Mouse (Mus musculus): ENCODE results near the gene Grk5.
"Not testable (repeated sequence)": the region's sequence is repeated elsewhere in the genome, so short reads cannot be mapped to it uniquely, and the experiment has no call there.

Grk5 gene

DNA sequence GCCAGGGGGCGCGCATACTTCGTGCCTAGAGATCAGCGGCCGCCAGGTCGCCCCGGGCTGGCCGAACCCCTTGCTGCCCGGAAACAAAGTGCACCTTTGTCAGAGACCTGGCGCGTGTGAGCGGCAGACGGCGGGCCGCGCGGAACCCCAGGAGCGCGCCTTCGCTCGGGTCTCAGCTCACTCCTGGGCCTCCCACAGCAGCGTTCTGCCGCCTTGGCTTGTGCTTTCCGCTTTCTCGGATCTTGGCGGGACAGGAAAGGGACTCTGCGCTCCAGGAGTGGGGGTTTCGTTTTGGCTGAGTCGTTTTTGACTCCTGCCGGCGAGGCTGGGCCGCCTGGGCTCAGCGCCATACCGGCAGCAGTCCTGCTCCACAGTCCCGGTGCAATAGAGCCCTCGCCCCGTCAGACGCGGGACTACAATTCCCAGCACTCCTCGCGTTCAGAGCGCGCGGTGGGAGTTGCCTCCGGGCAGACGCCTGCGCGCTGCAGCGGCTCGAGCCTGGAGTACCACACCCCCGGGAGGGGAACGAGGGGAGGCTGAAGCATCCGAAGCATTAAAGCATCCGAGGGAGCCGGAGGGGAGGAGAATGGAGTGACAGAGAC, at the start of gene Grk5:
Grk5 (plus strand) TSS at position 36 of the 602 bp plus-strand sequence.
- DNase-seq (ENCODE audit: low spot score in 2 of 2): peak; percentile 88 to 91

DNA sequence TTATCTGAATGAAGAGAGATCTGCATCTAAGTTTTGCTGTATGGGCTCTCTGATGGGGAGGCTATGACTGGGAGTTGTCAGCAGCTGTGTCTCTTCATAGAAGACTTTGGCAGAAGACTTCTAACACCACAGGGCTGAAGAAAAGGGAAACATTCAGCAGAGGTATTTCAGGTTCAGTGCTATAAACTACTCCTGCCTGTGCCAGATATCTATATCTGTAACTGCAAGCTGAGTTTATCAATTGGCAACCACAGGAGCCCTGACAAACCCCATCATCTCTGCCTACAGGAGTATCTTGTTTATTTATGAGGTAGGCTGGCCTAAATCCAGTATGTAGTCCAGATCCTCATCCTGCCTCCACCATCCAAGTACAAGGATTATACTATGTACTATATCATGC, 46.2 kb upstream of the Grk5 start:
- DNase-seq (ENCODE audit: low spot score in 2 of 2): no peak

DNA sequence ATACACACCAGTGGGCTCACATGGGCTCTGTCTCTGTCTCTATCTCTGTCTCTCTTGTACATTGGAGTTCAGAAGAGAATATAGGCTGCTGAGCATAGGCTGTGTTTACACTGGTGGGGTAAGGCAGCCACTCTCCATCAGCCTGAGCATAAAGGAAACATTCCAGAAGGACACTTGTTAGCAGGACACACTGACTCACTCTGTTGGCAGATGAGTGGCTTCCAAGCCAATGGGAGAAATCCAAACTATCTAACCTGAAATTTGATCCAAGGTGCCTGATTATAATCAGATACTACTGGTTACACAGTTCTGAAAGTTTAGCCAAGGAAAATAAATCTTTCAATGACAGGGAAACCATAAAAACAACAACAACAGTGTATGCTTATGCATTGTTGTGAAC, 43.8 kb upstream of the Grk5 start:
- no peak for DNase-seq (ENCODE audit: low spot score in 2 of 2)

DNA sequence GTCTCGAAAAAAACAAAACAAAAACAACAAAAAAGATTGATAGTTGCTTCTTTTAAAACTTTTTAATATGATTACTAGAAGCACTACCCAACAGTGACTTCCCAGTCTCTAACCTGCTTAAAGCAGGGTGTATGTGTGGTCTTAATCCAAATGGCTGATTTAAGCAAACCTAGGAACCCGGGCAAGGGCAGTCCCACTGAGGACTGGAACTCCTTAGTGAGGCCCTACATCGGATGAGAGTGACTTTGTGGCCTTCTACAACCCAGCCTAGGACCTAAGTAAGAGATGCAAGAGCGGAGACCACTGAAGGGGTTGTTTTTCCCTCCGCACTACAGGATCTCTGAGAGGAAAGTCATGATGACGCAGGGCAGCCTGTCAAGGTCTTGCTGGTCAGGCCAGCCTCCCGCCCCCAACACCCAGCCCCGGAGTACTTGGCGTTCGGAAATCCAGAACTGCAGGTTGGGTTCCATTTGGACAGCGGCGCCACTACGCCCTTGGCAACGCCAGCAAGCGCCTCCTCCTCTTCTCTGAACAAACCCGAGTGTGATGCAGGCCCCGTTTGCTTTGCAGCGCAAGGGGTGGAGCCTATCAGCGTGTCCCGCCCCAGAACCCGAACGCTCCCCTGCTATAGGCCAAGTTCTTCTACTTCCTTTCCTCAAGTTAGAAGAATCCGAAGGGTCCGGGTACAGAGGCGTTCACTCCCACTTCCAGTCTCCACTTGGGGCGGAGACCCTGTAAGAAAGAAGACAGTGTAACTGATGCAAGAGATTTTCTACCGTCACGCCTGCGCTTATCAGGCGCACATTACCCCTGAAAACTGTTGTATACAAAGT, 28.5 kb upstream of the Grk5 start, which contains the start of gene Sfxn4:
Sfxn4 (minus strand) TSS at position 612 of the 833 bp plus-strand sequence.
- DNase-seq (ENCODE audit: low spot score in 2 of 2): peak; percentile 82 to 91

DNA sequence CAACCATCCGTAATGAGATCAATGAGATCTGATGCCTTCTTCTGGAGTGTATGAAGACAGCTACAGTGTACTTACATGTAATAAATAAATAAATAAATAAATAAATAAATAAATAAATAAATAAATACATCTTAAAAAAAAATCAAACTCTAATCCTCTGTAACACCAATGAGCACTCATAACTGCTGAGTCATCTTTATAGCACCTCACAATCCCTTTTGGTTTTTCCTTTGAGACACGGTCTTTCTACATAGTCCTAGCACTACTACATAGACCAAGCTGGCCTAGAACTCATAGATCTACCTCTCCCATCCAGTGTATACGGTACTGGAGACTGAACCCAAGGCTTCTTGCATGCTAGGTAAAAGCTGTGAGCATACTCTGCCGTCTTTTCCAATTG, 23.4 kb upstream of the Grk5 start:
- DNase-seq (ENCODE audit: low spot score in 2 of 2): not testable (repeated sequence)

DNA sequence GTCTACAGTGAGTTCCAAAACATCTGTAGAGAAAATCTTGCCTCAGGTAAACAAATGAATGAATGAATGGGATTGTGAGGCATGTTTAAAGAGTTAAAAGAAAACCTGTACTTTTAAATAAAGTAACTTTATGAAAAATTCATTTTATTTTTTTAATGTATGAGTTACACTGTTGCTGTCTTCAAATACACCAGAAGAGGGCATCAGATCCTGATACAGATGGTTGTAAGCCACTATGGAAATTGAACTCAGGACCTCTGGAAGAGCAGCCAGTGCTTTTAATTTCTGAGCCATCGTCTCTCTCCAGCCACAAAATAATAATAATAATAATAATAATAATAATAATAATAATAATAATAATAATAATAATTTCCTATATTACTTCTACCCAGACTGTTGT, 19.1 kb upstream of the Grk5 start:
- no peak for DNase-seq (ENCODE audit: low spot score in 2 of 2)

DNA sequence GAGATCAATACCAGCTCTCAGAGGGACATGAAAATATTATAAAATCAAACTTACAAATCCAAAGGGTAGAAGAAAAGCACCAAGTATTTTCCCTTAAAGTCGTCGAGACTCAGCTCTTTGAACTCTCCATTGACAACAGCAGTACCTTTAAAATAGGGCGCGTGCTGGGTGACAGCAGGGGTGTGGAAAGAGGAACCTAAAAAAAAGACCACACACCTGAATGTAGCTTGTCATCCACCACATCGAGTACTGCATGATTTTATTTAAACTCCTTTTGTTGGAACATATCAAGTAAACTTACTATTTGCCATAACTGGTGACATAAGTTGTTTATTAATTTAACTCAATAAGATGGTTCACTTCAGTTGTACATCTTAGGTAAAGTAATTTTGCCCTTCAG, 18.2 kb upstream of the Grk5 start:
- no peak for DNase-seq (ENCODE audit: low spot score in 2 of 2)

DNA sequence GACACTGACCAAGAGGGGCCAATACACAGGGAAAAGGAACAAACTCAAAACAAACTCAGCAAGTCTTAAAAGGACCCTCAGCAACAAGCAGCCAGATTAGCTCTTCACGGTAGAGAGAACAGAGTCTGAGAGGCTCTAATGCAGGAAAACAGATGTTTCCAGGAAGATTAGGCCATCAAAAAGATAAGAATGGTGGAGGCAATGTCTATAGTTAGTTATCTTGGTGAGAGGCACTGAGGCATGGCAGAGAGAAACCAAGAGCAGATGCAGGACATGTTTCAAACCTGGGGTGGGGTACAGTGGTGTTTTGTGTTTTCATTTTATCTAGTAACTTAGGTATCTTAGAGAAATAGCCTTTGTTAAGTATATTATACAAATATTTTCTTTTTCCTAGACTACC, 17.3 kb upstream of the Grk5 start:
- no peak for DNase-seq (ENCODE audit: low spot score in 2 of 2)

DNA sequence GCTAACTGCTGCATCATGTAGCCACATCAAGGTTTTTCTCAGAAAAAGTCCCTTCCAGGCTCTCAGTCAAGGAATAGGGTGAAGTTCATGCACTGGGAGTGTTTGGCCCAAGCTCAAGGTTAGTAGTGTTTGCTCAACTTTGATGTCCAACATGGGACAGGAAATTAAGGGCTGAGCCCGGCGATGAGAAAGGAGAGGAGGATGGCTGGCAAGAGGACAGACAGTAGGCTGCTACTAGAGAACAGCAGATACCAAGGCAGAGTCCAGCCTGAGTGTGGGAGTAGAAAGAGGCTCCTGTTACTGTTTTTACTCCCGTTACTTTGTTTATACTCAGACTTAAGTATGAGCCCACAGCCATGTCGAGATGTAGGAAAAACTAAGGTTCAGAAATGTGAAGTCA, 16.0 kb upstream of the Grk5 start:
- DNase-seq (ENCODE audit: low spot score in 2 of 2): no peak

DNA sequence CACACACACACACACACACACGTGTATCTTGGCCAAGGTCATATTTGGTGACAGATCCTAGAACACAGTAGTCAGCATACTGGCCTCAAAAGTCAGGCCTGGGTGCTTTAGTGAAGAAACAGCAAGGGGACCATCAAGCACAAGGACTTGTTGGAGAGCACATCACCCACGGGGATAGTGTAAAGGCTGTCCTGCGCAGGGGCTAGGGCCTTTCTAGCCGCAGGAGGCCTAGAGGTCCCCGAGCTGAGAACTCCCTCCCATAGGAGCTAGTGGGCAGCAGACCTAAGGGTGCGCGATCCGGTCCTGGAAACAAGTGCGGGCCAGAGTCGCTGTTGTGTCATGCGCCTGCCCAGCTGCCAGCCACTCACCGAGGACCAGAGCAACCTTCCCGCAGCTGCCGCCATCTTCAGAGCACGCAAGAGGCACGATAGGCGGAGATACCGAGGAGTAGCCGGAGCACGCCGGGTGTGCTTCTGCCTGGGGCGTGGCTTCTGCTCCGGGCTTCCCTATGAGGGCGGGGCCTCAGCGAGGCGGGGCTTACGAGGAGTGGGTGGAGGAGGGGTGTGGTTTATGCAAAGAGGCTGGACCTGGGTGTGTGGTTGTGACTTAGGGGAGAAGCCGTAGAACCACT, 15.4 kb upstream of the Grk5 start, which contains the start of gene Prdx3:
Prdx3 (minus strand) TSS at position 493 of the 631 bp plus-strand sequence.
- peak; percentile 97 to 98 for DNase-seq (ENCODE audit: low spot score in 2 of 2)

DNA sequence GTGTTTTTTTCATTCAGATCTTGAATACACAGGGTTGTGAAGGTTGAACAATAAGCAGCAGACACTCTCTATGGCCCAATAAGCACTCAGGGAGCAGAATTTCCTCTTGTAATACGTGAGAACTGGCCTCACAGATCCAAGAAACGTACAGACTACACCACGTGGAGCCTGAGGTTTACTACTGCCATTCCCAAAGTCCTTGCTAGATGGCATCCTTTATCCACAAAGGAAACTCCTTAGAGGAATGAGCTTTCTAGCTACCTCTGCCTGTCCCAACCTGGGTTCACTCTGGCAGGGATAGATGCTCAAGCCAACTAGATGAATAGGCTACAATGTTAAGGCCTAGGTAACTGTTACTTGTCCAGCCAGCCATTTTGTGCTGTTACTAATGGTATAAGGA, 6.4 kb upstream of the Grk5 start:
- DNase-seq (ENCODE audit: low spot score in 2 of 2): no peak

DNA sequence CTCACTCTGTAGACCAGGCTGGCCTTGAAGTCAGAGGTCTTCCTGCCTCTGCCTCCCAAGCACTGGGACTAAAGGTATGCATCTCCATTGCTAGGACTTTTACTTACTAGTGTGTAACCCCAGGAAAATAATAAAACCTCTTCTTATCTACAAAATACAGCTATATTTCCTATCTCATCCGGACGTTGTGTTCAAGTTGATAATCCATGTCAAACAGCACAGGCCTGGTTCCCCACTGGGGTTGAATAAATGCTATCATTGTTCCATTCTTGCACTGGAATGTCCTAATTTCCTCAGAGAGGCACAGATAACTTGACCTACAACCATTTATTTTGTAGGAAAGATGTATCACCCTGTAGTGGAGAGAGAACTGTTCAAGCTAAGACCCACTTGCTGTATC, 1.9 kb upstream of the Grk5 start:
- no peak for DNase-seq (ENCODE audit: low spot score in 2 of 2)

DNA sequence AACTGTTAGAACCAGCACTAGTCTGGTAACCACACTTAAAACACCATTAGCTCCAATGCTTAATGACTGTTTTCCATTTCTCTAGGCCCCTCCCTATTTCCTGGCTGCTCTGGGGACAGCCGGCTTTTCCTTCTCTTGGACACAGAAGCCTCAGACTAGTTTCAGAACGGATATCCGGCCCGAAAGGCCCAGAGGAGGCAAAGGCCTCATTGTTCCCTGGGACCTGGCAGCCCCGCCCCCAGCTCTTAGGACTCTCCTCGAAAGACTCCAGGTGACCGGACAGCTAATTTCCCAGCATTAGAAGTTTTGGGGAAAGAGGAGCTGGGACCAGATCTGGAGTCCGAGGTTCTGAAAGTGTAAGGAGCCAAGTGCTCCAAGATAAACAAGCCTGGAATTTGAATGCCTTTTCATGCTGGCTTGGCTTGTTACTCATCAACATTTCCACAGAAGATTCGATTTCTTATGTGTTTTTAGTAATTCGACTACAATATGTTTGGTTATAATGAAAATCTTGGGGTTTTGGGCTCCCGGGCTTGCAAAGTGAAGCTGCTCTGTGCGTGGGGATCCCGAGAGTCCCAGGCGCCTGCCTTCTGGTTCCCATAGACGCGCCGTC, 342 bp upstream of the Grk5 start:
- peak; percentile 24 to 42 for DNase-seq (ENCODE audit: low spot score in 2 of 2)

DNA sequence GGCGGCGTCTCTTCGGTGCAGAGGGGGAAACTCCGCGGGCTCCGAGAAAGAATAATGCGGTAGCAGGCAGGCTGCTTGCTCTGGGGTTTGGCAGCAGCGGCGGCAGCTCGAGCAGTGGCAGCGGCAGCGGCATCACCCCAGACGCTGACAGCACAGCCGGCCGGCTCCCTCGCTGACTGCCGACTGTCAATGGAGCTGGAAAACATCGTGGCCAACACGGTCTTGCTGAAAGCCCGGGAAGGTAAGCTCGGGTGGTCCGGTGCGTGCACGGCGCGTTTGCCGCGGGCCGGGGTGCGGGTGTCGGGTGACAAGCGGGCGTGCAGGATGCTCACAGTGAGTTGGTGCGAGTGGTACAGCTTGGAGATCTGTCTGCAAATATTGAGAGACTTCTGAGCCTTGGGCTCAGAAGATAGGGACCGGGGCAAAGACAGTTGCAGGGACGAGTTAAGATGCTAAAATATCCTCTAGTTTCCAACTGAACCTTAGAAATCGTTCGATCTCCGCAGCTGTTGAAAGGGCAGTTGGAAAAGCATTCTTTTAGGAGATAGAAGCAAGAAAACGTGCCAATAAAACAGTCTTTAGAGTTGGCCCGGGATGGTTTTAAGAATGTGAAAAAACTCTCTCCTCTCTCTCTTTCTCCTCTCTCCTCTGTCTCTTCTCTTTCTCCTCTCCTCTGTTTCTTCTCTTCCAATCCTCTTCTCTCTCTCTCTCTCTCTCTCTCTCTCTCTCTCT, 1.0 kb downstream of the Grk5 start:
- peak; percentile 12 to 57 for DNase-seq (ENCODE audit: low spot score in 2 of 2)

DNA sequence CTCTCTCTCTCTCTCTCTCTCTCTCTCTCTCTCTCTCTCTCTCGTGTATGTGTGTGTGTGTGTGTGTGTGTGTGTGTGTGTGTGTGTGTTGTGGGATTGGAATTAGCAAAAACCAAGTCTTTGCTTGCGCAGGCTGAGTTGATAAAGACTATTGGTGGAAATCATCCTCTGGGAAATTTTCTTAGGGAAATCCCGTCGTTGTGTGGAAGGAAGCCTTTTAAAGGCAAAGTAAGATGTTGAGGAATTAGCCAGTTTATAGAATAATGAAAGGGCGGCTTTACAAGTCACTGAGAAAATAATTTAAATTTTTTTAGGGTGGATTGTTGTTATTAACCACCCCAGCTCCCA, 1.5 kb downstream of the Grk5 start:
- DNase-seq (ENCODE audit: low spot score in 2 of 2): no peak

DNA sequence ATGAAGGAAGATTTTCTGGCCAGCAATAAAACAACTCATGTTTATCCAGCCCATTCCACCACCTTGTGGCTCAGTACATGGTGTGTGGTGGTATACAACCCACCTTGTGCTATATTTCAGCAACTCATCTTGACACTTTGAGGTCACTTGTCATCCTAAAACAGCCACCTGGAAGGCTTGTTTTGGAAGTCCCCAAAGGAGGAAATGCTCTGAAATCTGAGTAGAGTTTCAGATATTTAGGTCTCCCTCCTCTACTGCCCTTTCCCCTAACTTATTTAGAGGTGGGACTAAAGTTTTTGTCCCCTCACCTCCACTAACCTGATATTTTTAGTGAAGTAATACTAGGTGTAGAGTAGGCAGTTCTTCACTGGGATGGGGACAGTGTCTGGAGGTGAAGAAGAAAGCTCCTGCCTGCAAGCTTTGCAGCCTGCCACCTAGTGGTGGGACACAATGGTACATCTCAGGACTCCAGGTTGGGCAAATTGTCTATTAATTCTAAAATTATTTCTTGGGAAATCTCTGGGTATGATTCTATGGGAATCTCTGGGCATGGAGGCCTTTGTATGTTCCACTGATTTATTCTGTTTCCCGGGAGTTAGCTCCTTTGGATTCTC, 2.5 kb downstream of the Grk5 start:
- DNase-seq (ENCODE audit: low spot score in 2 of 2): peak; percentile 34 to 41

DNA sequence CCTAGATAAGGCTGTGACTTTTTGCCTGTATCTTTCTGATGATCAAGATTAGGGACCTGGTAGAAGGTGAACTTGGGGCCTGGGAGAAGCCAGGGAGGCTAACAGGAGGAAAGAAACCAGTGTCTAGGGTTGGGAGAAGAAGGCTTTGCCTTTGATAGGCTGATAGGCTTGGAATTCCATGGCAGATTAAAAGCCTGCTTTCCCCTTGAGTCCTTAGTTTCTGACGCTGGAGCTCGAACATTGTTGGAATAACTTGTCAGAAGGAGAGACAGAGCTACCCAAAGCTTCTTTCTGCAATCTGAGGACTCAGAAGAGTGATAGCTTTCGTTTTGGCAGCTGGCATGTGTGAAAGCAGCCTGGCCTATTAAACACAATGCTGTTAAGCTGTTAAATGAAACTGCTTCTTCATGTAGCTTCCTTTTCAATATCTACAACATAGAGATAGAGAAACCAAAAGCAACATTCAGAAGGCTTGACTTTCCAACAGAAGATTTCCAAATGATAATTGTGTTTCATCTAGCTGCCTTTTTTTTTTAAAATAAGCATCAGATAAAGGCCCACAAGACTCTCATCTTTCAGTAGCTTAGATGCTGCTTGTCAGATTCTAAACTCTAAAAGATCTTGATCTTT, 5.8 kb downstream of the Grk5 start:
- DNase-seq (ENCODE audit: low spot score in 2 of 2): peak in 1 of 2 experiments; percentile 15

DNA sequence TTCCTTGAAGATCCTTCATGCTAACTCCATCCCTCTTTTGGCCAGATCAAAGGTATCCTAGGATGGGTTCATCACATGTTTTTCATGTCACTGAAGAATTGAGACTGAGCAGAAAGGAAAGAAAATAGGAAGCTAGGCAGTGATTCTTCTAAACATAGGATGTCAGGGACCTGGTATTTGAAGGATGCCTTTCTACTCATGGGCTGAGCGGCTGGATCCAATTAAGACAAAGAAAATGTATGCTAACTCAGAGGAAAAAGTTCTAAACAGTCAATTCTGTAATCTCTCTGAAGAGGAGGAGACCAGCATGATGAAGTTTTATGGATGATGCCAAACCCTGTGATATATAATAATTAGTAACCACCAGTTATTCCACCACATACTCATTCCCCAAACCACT, 13.6 kb downstream of the Grk5 start:
- DNase-seq (ENCODE audit: low spot score in 2 of 2): no peak

DNA sequence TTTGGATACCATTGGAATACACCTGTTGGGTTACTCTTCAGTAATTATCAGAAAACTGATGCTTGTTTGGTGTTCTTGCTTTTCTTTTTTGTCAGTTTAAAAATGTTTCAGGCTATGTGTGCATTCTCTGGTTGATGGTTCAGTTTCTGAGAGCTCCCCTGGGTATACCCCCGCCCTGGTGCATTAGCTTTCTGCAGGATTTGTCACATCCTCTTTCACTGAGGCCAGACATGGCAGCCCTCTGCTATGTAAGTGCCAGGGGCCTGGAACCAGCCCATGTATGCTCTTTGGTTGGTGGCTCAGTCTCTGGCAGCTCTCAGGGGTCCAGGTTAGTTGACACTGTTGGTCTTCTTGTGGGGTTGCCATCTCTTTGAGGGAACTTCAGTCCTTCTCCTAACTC, 14.4 kb downstream of the Grk5 start:
- no peak for DNase-seq (ENCODE audit: low spot score in 2 of 2)

DNA sequence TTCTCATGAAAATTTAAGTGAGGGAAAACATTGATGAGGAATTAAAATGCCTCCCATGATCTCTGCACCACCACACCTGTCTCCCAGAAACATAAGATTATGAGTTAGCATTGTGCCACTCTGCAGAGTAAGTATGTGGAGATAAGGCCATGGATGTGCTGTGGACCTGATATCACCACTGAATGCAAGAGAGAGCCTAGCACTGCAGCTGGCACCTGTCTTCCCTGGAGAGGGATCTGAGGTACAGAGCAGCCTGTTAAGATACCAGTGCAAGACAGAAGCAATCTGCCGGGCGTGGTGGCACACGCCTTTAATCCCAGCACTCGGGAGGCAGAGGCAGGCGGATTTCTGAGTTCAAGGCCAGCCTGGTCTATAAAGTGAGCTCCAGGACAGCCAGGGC, 15.9 kb downstream of the Grk5 start:
- DNase-seq (ENCODE audit: low spot score in 2 of 2): no peak

DNA sequence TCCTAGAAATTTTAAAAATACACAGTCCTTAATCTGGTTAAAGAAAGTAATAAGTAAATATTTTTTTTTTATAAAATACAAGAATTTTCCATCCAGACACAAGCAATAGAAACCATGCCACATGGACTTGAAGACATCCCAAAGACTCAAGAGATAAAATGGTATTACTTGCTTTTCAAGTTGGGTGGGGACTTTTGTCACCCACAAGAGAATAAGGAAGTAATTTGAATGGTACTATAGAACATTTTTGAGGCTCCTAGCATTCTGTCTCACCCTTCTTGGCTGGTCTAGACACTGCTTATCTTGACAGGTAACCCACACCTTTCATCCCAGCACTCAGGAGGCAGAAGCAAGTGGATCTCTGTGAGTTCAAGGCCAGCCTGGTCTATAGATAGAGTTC, 20.8 kb downstream of the Grk5 start:
- no peak for DNase-seq (ENCODE audit: low spot score in 2 of 2)
